Comparison of ENCODE assay signal across 8 mouse cellular contexts in the genomic region with DNA sequence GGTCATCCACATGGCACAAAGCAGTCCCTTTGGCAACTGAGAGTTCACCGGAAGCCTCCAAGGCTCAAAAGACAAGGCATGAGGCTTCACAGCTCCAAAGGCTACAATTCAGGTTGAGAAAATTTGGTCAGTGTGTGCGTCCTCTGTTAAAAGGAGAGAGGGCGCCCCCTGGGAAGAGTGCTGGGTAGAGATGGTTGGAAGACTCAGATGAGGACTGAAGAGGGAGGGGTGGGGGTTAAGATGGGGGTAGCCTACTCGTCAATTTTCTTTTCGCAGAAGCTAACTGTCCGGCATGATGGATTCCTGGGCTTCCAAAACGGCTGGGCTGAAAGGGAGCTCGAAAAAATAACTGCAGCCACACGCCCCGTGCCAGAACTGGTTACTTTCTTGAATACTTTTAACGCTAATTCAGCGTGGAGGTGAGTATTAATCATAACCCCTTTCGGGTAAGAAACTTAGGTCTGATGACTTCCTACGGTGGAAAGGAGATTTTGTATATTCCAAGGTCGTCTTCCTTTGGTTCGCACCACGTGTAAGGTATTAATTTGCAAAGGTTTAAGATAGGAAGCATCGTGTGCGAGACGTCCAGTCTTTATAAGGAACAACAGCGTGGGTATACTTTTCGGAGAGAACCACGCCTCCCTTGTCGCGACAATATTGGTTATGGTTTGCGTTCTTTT. TPM values are rescaled to one million over a fixed set of nuclear protein-coding genes. Genes with fewer than 3 reads are reported as not detected.
DNase-seq lines count a peak whose midpoint lies in the region; ATAC-seq and TF ChIP-seq lines count a peak whose summit lies in the region.

A gene (plus strand): TSS at position 178 of the 680 bp plus-strand sequence.

- H3K36me3 ChIP-seq in heart, embryonic 14.5 days (ENCODE audit: control insufficient read depth, insufficient read depth, low read length), result peaks cover 14% of the 10 kb centered on the region
- H3K36me3 ChIP-seq in liver, embryonic 11.5 days (ENCODE audit: control insufficient read depth, insufficient read depth, low read length), result no peaks in the 10 kb centered on the region; the same call in 1 of the 2 replicates

- no peaks in the 10 kb centered on the region for H3K9me3 ChIP-seq in heart, embryonic 14.5 days (ENCODE audit: control insufficient read depth, low read length)
- no peaks in the 10 kb centered on the region for H3K9me3 ChIP-seq in liver, embryonic 11.5 days (ENCODE audit: control insufficient read depth, low read length)

- peak within 1 kb of the TSS; percentile 96 for H3K4me2 ChIP-seq in heart, embryonic 14.5 days (ENCODE audit: low read length)
- peak within 1 kb of the TSS; percentile 98 for H3K4me2 ChIP-seq in liver, embryonic 11.5 days

- no peak for ATAC-seq in heart, embryonic 14.5 days (ENCODE audit: insufficient number of reproducible peaks, insufficient read depth, low FRiP score, low read depth)
- ATAC-seq in liver, embryonic 11.5 days (replicated peaks; ENCODE audit: low FRiP score), result no peak

- TF ChIP-seq POLR2A in embryonic fibroblast, embryonic 13.5 days (IDR thresholded peaks at IDR 0.05; ENCODE audit: low read depth, low read length), result no peak

- H3K4me1 ChIP-seq in embryonic fibroblast, embryonic 13.5 days (ENCODE audit: control insufficient read depth, insufficient read depth, low read length), result 0 out of 2 replicates have a peak, but pooled peaks cover 2% of the 10 kb centered on the region
- peaks cover 6 to 13% of the 10 kb centered on the region in 2 experiments for H3K4me1 ChIP-seq in heart, embryonic 14.5 days (ENCODE audit: control insufficient read depth in 2 of 2, insufficient read depth in 2 of 2, low read length in 2 of 2)
- H3K4me1 ChIP-seq in liver, embryonic 11.5 days (replicated peaks; ENCODE audit: control insufficient read depth, insufficient read depth, low read length), result peaks cover 7% of the 10 kb centered on the region

- peak within 1 kb of the TSS; percentile 65 for H3K27ac ChIP-seq in embryonic fibroblast, embryonic 13.5 days (ENCODE audit: insufficient read depth, low read length)
- H3K27ac ChIP-seq in heart, embryonic 14.5 days (replicated peaks in 1 of 2; ENCODE audit: control insufficient read depth in 1 of 2, insufficient read depth in 1 of 2, low read depth in 2 of 2, low read length in 2 of 2), result peak within 1 kb of the TSS; percentile 83 to 90
- peak within 1 kb of the TSS; percentile 86 for H3K27ac ChIP-seq in liver, embryonic 11.5 days (ENCODE audit: low read depth, low read length)

- H3K27me3 ChIP-seq in heart, embryonic 14.5 days (ENCODE audit: control insufficient read depth, insufficient read depth, low read length), result no peaks in the 10 kb centered on the region
- no peaks in the 10 kb centered on the region for H3K27me3 ChIP-seq in liver, embryonic 11.5 days (replicated peaks; ENCODE audit: control insufficient read depth, insufficient read depth, low read length)

- H3K9ac ChIP-seq in heart, embryonic 14.5 days (ENCODE audit: low read length), result peak within 1 kb of the TSS; percentile 85
- peak within 1 kb of the TSS; percentile 83 for H3K9ac ChIP-seq in liver, embryonic 11.5 days (ENCODE audit: low read depth, low read length)

- peak; percentile 61 for DNase-seq in CD4-positive helper T cell, adult 2 months (ENCODE audit: low read depth, low spot score)
- peak; percentile 37 to 57 for DNase-seq in adrenal gland, postnatal 4 days (ENCODE audit: low spot score in 2 of 2)
- DNase-seq in kidney, postnatal 10 days, result peak; percentile 90
- peak; percentile 76 for DNase-seq in liver, embryonic 11.5 days (ENCODE audit: low spot score)
- peak; percentile 68 for DNase-seq in neural tube, embryonic 10.5 days (ENCODE audit: extremely low spot score, low spot score)
- peak; percentile 91 for DNase-seq in testis, postnatal 10 days (ENCODE audit: low spot score)

- TF ChIP-seq CTCF in embryonic fibroblast, embryonic 13.5 days (IDR thresholded peaks at IDR 0.05; ENCODE audit: borderline replicate concordance, insufficient read depth, low read length), result 0 out of 2 replicates have a peak, but pooled peaks have one; percentile 18

- WGBS in heart, embryonic 14.5 days, result under 1% methylated on average over 26 of the region's 26 CpGs
- under 1% methylated on average over 26 of the region's 26 CpGs for WGBS in liver, embryonic 11.5 days

- H3K4me3 ChIP-seq in embryonic fibroblast, embryonic 13.5 days (ENCODE audit: insufficient read depth, low read length), result peak within 1 kb of the TSS; percentile 56
- peak within 1 kb of the TSS; percentile 73 to 78 for H3K4me3 ChIP-seq in heart, embryonic 14.5 days (ENCODE audit: control insufficient read depth in 1 of 2, insufficient read depth in 1 of 2, low read depth in 1 of 2, low read length in 2 of 2)
- peak within 1 kb of the TSS; percentile 76 for H3K4me3 ChIP-seq in liver, embryonic 11.5 days (ENCODE audit: low read depth, low read length)

RNA-seq across cellular contexts. Expression of the gene that starts here (rescaled TPM):
- 10 to 100 TPM; 24.6 to 26.0 TPM for total RNA-seq in adrenal gland, postnatal 4 days (2021)
- polyA plus RNA-seq in embryonic fibroblast, embryonic 13.5 days (2011; ENCODE audit: insufficient read length, low read depth, missing spikeins), result 16.0 and 17.8 TPM in 2 replicates
- polyA plus RNA-seq in heart, embryonic 14.5 days (2014; fragmentation: Nextera tagmentation; extraction: Ambion mirVana), result 0.93 and 1.5 TPM in 2 replicates
- polyA plus RNA-seq in liver, embryonic 11.5 days (2014; fragmentation: Nextera tagmentation; extraction: Ambion mirVana), result 3.1 and 3.7 TPM in 2 replicates
